Mouse (Mus musculus) adrenal gland, adult (tissue): Measurements from ENCODE around the gene Ttc41.

ENCODE experiments used
- DNase-seq, 2 experiments: peaks; one replicate each; pipeline ENCODE4 v3.0.0; 2022 to 2023; ENCODE audit warnings: low spot score in 1 of 2; ENCODE audit not compliant: inconsistent age in 2 of 2

Ttc41 gene

DNA sequence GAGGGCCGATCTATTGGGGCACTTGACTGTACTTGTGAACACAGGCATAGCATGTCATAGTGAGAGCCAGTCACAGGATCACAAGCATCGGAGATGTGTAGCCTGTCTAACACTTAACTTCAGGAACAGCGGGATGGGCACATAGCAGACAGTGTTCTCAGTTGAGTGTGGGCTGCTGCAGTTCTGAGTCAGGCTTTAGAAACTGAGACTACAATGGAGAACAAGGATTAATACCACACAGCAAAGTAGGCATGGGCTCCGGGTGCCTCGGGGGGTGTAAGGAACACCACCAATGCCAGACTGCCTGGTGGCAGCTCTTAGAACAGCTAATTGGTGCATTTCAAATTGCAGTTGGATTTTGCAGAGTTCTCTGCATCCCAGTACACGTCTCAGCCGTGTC lies 115.4 kb downstream of the Ttc41 start:
- DNase-seq: no peak

DNA sequence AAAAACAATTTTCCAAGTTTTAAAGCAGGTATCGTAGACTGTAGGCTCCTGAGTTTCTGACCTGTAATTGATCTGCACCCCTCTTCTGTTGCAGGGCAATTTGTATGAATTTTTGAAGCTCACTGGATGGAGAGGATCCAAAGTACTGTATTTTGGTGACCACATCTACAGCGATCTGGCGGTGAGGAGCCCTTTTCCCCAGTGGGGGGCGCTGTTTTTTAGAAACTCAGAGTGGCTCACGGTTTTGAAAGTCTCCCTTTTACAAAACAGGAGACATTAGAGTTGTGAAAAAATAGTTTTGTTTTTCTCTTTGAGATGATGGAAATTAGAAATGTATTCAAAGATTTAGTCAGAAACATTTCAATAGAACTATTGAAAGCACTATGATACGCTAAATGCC lies 118.5 kb downstream of the Ttc41 start:
- DNase-seq: no peak

DNA sequence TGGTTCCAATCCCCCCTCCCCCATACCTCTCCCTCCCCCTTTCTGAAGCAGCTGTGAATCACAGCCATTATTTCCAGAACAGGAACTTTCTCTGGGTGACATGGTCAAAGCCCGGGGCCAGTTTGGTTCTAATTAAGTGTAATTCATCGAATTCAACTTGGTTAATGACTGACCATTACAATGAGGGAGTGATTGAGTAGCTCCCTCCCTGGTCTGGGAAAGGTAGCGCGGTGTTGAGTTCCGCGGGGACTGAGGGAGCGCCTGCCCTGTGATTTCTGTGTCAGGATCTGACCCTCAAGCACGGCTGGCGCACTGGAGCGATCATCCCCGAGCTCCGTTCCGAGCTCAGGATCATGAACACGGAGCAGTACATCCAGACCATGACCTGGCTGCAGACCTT lies 119.3 kb downstream of the Ttc41 start:
- DNase-seq: peak in 1 of 2 experiments; percentile 50

DNA sequence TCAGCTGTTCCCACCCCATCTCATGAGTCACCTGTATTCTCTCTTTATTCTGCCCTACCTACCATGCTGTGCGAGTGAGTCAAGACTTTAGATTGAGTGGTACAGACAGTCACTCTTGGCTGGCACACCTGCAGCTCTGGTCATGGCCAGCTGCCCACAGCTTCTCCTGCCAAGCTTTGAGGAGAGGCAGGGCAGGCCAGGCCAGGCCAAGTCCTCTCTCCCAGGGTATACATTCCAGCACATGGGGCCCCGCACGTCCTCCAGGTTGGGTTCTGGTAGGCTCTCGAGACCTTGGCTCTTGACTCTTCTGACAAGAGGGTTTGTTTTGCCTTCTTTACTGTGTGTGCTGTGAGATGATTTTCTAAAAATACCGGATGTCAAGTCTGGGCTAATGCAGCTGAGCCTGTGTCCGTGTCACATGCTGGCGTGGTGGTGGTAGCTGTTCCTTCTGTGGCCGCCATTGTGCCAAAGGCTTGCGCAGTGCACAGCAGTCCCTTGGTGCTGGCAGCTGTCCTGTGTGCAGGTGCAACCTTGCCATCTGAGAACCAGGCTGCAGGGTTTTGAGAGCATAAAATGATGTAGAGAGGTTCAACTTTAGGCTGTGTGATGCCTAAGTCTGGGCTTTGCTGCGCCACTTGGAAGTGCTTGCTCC lies 120.4 kb downstream of the Ttc41 start:
- peak; percentile 64 to 65 for DNase-seq
